ENCODE assay signal across 8 mouse cellular contexts in genomic region chr1:61638347-61639111, GRCm38 (mm10). TPM values are rescaled to one million over a fixed set of nuclear protein-coding genes. Genes with fewer than 3 reads are reported as not detected.
DNase-seq lines count a peak whose midpoint lies in the region; ATAC-seq and TF ChIP-seq lines count a peak whose summit lies in the region.

Gene Pard3b, plus strand, starts transcription at chr1:61638824.

- peak within 1 kb of the TSS; percentile 95 for H3K4me2 ChIP-seq in forebrain, embryonic 12.5 days
- H3K4me2 ChIP-seq in heart, embryonic 16.5 days (ENCODE audit: low read depth, low read length), result peak within 1 kb of the TSS; percentile 84
- peak within 1 kb of the TSS; percentile 94 for H3K4me2 ChIP-seq in kidney, postnatal 0 days (ENCODE audit: low read length)
- H3K4me2 ChIP-seq in liver, postnatal 0 days (ENCODE audit: low read depth, low read length), result peak within 1 kb of the TSS; percentile 92
- H3K4me2 ChIP-seq in neural tube, embryonic 13.5 days, result peak within 1 kb of the TSS; percentile 97

- H3K36me3 ChIP-seq in forebrain, embryonic 12.5 days (replicated peaks), result no peaks in the 10 kb centered on the region
- no peaks in the 10 kb centered on the region for H3K36me3 ChIP-seq in heart, embryonic 16.5 days (ENCODE audit: control insufficient read depth, insufficient read depth)
- H3K36me3 ChIP-seq in kidney, postnatal 0 days (ENCODE audit: insufficient read depth, low read length), result no peaks in the 10 kb centered on the region
- no peaks in the 10 kb centered on the region for H3K36me3 ChIP-seq in liver, postnatal 0 days (replicated peaks; ENCODE audit: insufficient read depth, low read length)
- H3K36me3 ChIP-seq in neural tube, embryonic 13.5 days, result no peaks in the 10 kb centered on the region

- peak; percentile 5 for DNase-seq in CD4-positive helper T cell, adult 2 months (ENCODE audit: low read depth, low spot score)
- DNase-seq in adrenal gland, postnatal 36 days, result peak; percentile 80 to 87
- peak; percentile 85 for DNase-seq in kidney, postnatal 0 days (ENCODE audit: low spot score)
- DNase-seq in liver, postnatal 0 days, result peak; percentile 73
- DNase-seq in thymus, postnatal 0 days (ENCODE audit: low spot score), result peak; percentile 2

- peak within 1 kb of the TSS; percentile 92 for H3K4me3 ChIP-seq in forebrain, embryonic 12.5 days (replicated peaks)
- H3K4me3 ChIP-seq in heart, embryonic 16.5 days (ENCODE audit: low read length), result peak within 1 kb of the TSS; percentile 99
- peak within 1 kb of the TSS; percentile 95 for H3K4me3 ChIP-seq in kidney, postnatal 0 days (replicated peaks; ENCODE audit: low read depth, low read length)
- H3K4me3 ChIP-seq in liver, postnatal 0 days (ENCODE audit: low read depth, low read length), result peak within 1 kb of the TSS; percentile 63
- peak within 1 kb of the TSS; percentile 85 for H3K4me3 ChIP-seq in neural tube, embryonic 13.5 days

- H3K9ac ChIP-seq in forebrain, embryonic 12.5 days, result peak within 1 kb of the TSS; percentile 80
- peak within 1 kb of the TSS; percentile 94 for H3K9ac ChIP-seq in heart, embryonic 16.5 days (ENCODE audit: low read length)
- H3K9ac ChIP-seq in kidney, postnatal 0 days (ENCODE audit: low read depth, low read length), result peak within 1 kb of the TSS; percentile 93
- H3K9ac ChIP-seq in liver, postnatal 0 days (replicated peaks), result peak within 1 kb of the TSS; percentile 64
- H3K9ac ChIP-seq in neural tube, embryonic 13.5 days, result peak within 1 kb of the TSS; percentile 85

- H3K9me3 ChIP-seq in forebrain, embryonic 12.5 days, result no peaks in the 10 kb centered on the region
- no peaks in the 10 kb centered on the region for H3K9me3 ChIP-seq in heart, embryonic 16.5 days (replicated peaks; ENCODE audit: control insufficient read depth, low read length)
- no peaks in the 10 kb centered on the region for H3K9me3 ChIP-seq in kidney, postnatal 0 days (replicated peaks; ENCODE audit: low read length)
- no peaks in the 10 kb centered on the region for H3K9me3 ChIP-seq in liver, postnatal 0 days (ENCODE audit: low read length)
- H3K9me3 ChIP-seq in neural tube, embryonic 13.5 days, result no peaks in the 10 kb centered on the region

- peak within 1 kb of the TSS; percentile 69; the same call in 1 of the 2 replicates for H3K27ac ChIP-seq in forebrain, embryonic 12.5 days
- H3K27ac ChIP-seq in heart, embryonic 16.5 days (ENCODE audit: low read length), result peak within 1 kb of the TSS; percentile 74
- peak within 1 kb of the TSS; percentile 81 for H3K27ac ChIP-seq in kidney, postnatal 0 days
- H3K27ac ChIP-seq in liver, postnatal 0 days (ENCODE audit: low read depth), result peak within 1 kb of the TSS; percentile 7; the same call in 1 of the 2 replicates
- H3K27ac ChIP-seq in neural tube, embryonic 13.5 days (replicated peaks), result peak within 1 kb of the TSS; percentile 56; the same call in 1 of the 2 replicates

- no peak for TF ChIP-seq CTCF in kidney, postnatal 0 days (IDR thresholded peaks at IDR 0.05; ENCODE audit: low read depth)
- no peak for TF ChIP-seq CTCF in liver, postnatal 0 days (IDR thresholded peaks at IDR 0.05; ENCODE audit: low read depth)

- H3K27me3 ChIP-seq in forebrain, embryonic 12.5 days, result peaks cover 12% of the 10 kb centered on the region
- no peaks in the 10 kb centered on the region for H3K27me3 ChIP-seq in heart, embryonic 16.5 days (ENCODE audit: control insufficient read depth, insufficient read depth, low read length)
- no peaks in the 10 kb centered on the region for H3K27me3 ChIP-seq in kidney, postnatal 0 days (ENCODE audit: insufficient read depth, low read length)
- no peaks in the 10 kb centered on the region for H3K27me3 ChIP-seq in liver, postnatal 0 days (ENCODE audit: insufficient read depth, low read length)
- H3K27me3 ChIP-seq in neural tube, embryonic 13.5 days, result peaks cover 14% of the 10 kb centered on the region; the same call in 1 of the 2 replicates

- TF ChIP-seq EP300 in liver, postnatal 0 days (IDR thresholded peaks at IDR 0.05; ENCODE audit: low read depth), result no peak

- H3K4me1 ChIP-seq in forebrain, embryonic 12.5 days, result peaks cover 15% of the 10 kb centered on the region
- peaks cover 15% of the 10 kb centered on the region for H3K4me1 ChIP-seq in heart, embryonic 16.5 days (ENCODE audit: control insufficient read depth, insufficient read depth, low read length)
- peaks cover 7% of the 10 kb centered on the region; the same call in 1 of the 2 replicates for H3K4me1 ChIP-seq in kidney, postnatal 0 days (replicated peaks; ENCODE audit: insufficient read depth, low read length)
- no peaks in the 10 kb centered on the region for H3K4me1 ChIP-seq in liver, postnatal 0 days (ENCODE audit: insufficient read depth)
- peaks cover 13% of the 10 kb centered on the region; the same call in 1 of the 2 replicates for H3K4me1 ChIP-seq in neural tube, embryonic 13.5 days (replicated peaks)

- peak; percentile 91 for ATAC-seq in forebrain, embryonic 12.5 days (ENCODE audit: low FRiP score)
- peak; percentile 89 for ATAC-seq in heart, embryonic 16.5 days (replicated peaks; ENCODE audit: extremely low read depth, insufficient read depth, low FRiP score)
- ATAC-seq in kidney, postnatal 0 days (replicated peaks; ENCODE audit: low FRiP score, low read depth), result peak; percentile 90
- peak; percentile 93 for ATAC-seq in liver, postnatal 0 days
- ATAC-seq in neural tube, embryonic 13.5 days (ENCODE audit: low read depth), result peak; percentile 93

- WGBS in forebrain, embryonic 12.5 days, result 1% methylated on average over 53 of the region's 60 CpGs
- under 1% methylated on average over 57 of the region's 60 CpGs for whole genome bisulfite sequencing in heart, embryonic 16.5 days
- WGBS in kidney, postnatal 0 days, result under 1% methylated on average over 60 of the region's 60 CpGs
- WGBS in liver, postnatal 0 days (ENCODE audit: insufficient replicate concordance), result under 1% methylated on average over 51 of the region's 60 CpGs
- WGBS in neural tube, embryonic 13.5 days, result 1% methylated on average over 57 of the region's 60 CpGs

RNA-seq across cellular contexts. Expression of gene Pard3b, which starts in this region (rescaled TPM):
- 10 to 100 TPM; 14.8 to 17.4 TPM for total RNA-seq in adrenal gland, postnatal 36 days (2021)
- 15.1 and 19.3 TPM in 2 replicates for polyA plus RNA-seq in forebrain, embryonic 12.5 days (2016; fragmentation: Nextera tagmentation; extraction: Ambion mirVana)
- polyA plus RNA-seq in heart, embryonic 16.5 days (2015; fragmentation: Nextera tagmentation; extraction: Ambion mirVana), result 11.4 and 13.6 TPM in 2 replicates
- polyA plus RNA-seq in kidney, postnatal 0 days (2015; fragmentation: Nextera tagmentation; extraction: Ambion mirVana), result 20.6 and 21.4 TPM in 2 replicates
- 2.8 and 3.3 TPM in 2 replicates for polyA plus RNA-seq in liver, postnatal 0 days (2015; fragmentation: Nextera tagmentation; extraction: Ambion mirVana)
- 10.4 and 12.5 TPM in 2 replicates for polyA plus RNA-seq in neural tube, embryonic 13.5 days (2015; fragmentation: Nextera tagmentation; extraction: Ambion mirVana)
- polyA plus RNA-seq in thymus, postnatal 0 days (2015; fragmentation: Nextera tagmentation; extraction: Ambion mirVana), result 2.6 and 3.7 TPM in 2 replicates

Comparison
In these comparisons a context has a peak if more than half of its experiments do, and no peak if none do; other contexts are left out.
1. Peak in every context shown above with its lines: DNase-seq, ATAC-seq, H3K4me3 ChIP-seq and H3K27ac ChIP-seq.
2. DNase-seq: peak in every context shown above with its lines; median percentile 85 in kidney, postnatal 0 days; 84 in adrenal gland, postnatal 36 days; 73 in liver, postnatal 0 days; 5 in CD4-positive helper T cell, adult 2 months; 2 in thymus, postnatal 0 days.
3. H3K27ac ChIP-seq: peak in every context shown above with its lines; median percentile 81 in kidney, postnatal 0 days; 74 in heart, embryonic 16.5 days; 69 in forebrain, embryonic 12.5 days; 56 in neural tube, embryonic 13.5 days; 7 in liver, postnatal 0 days.